Mouse (Mus musculus) embryonic fibroblast, embryonic 13.5 days (primary cell): Measurements from ENCODE around the gene Lxn. TPM values are rescaled to one million over a fixed set of nuclear protein-coding genes. Genes with fewer than 3 reads are reported as not detected.
A peak's percentile ranks its signal among the peaks of the same experiment; 100 is the strongest.

Experiments used
- H3K27ac ChIP-seq: 2 replicates; pipeline ENCODE4 v1.5.1; 2012; ENCODE audit warnings: low read length, control low read depth, inconsistent platforms; ENCODE audit not compliant: insufficient read depth
- H3K4me1 ChIP-seq: 2 replicates; pipeline ENCODE4 v1.6.1; 2011; ENCODE audit warnings: low read length; ENCODE audit not compliant: control insufficient read depth, insufficient read depth
- H3K4me3 ChIP-seq: 2 replicates; pipeline ENCODE4 v1.5.1; 2011; ENCODE audit warnings: mild to moderate bottlenecking, control low read depth, low read length; ENCODE audit not compliant: insufficient read depth
- CTCF ChIP-seq: IDR thresholded peaks from 2 replicates; pipeline ENCODE4 v1.5.1; 2011; ENCODE audit warnings: mild to moderate bottlenecking, control low read depth, low read length, moderate library complexity, borderline replicate concordance; ENCODE audit not compliant: insufficient read depth
- POLR2A ChIP-seq: IDR thresholded peaks from 2 replicates; pipeline ENCODE4 v1.6.1; 2011; ENCODE audit warnings: low read depth, mild to moderate bottlenecking, control low read depth, low read length, moderate library complexity
- polyA plus RNA-seq: library from polyadenylated mRNA; stranded (reverse); fragments of >200 nt; gene quantifications from 2 replicates; pipeline ENCODE4 v1.2.4, GENCODE M21; 2011; ENCODE audit warnings: low read depth; ENCODE audit not compliant: missing spikeins, insufficient read length

The Lxn gene
- polyA plus RNA-seq, 1 experiment: 98.5 TPM

DNA sequence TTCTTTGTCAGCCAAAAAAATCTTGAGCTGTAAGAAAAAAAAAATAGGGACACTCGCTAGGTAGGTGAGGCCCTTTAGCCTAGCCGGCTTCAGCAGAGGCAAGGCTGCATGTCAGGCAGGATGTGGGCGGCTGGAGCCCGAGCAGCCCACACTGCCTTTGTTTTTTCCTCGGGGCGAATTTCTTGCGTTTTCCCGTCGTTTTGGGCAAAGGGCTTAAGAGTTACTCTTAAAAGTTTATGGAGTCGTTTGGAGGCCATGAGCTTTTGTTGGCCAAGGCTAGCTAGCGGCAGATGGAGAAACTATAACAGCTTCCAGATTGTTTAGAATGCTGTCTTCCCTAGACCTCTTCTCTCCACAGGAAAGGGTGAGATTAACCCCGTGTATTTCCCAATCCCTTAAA, 725 bp downstream of the Lxn start:
- Histone ChIP-seq H3K27ac (peak overlapping the region; percentile 55), H3K4me3 (peak overlapping the region; percentile 67), H3K4me1 (no peaks in the 10 kb centered on the region)
- TF ChIP-seq POLR2A (no peak), CTCF (no peak)

DNA sequence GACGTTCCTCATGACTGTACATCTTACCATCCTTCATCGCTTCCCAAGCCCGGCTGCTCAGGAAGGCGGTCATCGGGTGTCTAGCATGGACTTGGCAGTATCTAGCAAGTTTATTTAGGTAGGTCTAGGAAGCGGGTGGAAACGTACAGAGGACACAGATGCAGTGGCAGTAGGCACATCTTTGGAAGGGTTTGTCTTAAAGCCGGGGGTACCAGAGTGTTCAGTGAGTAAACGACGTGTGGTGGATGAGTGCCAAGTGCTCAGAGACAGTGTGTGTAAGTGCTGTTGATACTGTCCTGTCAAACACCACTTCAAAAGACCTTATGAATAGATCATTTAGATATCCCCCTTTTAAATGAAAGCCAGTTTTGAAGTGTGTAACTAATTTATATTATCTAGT, 1.1 kb downstream of the Lxn start:
- H3K4me3 ChIP-seq: peak overlapping the region; percentile 67

DNA sequence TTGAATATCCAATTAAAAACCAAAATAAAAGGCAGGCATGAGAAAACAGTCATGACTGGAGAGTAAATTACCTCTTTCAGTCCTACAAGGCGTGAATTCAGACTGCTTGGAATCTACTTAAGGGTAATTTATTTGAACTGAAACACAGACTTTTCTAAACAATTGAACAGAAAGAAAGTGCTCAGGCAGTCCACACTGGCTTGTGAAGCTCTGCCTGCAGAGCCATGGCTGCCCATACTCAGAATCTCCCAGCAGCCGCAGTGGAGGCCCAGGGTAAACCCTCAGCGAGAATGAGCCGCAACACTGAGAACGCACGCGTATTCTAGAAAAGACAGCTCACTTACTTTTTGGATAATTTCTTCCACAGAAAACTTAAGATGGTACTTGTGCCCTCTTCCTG, 1.7 kb downstream of the Lxn start:
- no peak for TF ChIP-seq POLR2A
- Histone ChIP-seq H3K4me1 (no peaks in the 10 kb centered on the region), H3K27ac (no peak overlapping the region), H3K4me3 (no peak overlapping the region)

More for the DNA sequence above, 1.1 kb downstream of the Lxn start:
- Histone ChIP-seq H3K4me1 (no peaks in the 10 kb centered on the region), H3K27ac (no peak overlapping the region)
- TF ChIP-seq CTCF (no peak), POLR2A (0 out of 2 replicates have a peak, but pooled peaks have one; percentile 9)

DNA sequence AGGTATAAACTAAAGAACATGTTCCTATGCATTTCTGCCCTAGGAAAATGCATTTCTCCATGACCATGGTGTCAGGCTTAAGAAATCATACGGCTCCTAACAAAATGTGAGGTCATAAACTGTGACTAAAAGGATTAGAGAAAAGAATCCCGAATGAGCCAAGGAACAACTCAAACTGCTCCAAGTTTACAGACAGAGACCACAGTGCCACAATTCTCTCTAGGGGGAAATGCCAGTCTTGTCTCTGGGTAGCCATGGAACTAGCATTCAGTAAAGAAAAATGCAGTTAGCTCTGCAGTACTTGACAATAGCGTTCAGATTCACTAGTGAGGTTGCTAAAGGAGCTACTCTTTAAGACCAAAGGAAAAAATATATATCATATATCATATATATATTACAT, 3.8 kb downstream of the Lxn start:
- H3K4me3 ChIP-seq: no peak overlapping the region
- no peak overlapping the region for H3K27ac ChIP-seq
- no peak for TF ChIP-seq POLR2A
- TF ChIP-seq CTCF: no peak
- no peaks in the 10 kb centered on the region for H3K4me1 ChIP-seq

DNA sequence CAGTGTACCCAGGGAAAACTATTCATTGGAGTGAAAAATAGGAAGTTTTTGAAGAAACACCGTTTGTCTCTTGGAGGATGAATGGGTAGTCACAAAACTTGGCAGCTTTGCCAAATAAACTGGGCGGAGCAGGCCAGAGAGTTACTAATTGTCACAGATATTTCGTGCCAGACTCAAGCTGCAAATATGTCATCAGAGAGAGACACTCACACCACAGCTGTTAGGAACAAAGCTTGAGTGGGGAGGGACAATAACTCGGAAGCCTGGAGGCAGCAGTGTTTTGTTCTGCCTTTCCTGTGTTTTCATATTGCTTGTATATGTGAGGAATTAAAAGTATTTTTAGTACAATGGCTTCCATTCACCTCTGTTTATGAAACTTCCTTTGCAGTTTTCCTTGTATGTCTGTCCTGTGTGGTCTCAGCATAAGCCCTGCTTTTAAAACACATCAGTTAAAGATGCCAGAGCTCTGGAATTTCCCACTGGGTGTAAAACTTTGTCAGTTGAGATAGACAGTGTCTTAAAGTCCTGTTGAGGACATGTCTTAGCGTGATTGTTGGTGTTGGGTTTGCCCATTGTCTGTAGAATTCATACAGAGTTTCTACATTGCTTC, 13.0 kb downstream of the Lxn start:
- TF ChIP-seq CTCF (no peak), POLR2A (no peak)
- H3K4me1 ChIP-seq: no peaks in the 10 kb centered on the region
- H3K4me3 ChIP-seq: no peak overlapping the region
- peak overlapping the region; percentile 22; the same call in 1 of the 2 replicates for H3K27ac ChIP-seq

DNA sequence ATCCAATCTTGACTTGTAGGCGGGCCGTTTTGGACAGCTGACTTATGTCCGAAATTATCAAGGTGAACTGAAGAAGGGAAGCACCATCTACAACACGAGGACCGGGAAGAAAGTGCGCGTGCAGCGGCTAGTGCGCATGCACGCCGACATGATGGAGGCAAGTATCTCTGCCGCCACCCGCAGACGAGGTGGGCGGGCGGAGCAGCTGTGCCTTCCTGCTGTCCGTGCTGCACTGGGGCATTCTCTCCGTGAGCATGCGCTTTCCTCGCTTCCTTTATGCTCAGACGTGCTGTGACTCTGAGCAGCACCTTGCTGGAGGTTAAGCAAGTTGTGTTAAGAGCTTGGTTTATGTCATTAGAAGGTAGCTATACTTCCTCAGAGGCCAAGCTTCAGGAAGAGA, 14.1 kb downstream of the Lxn start:
- TF ChIP-seq CTCF: no peak
- no peak for TF ChIP-seq POLR2A
- H3K4me1 ChIP-seq: no peaks in the 10 kb centered on the region
- no peak overlapping the region for H3K27ac ChIP-seq
- H3K4me3 ChIP-seq: no peak overlapping the region

DNA sequence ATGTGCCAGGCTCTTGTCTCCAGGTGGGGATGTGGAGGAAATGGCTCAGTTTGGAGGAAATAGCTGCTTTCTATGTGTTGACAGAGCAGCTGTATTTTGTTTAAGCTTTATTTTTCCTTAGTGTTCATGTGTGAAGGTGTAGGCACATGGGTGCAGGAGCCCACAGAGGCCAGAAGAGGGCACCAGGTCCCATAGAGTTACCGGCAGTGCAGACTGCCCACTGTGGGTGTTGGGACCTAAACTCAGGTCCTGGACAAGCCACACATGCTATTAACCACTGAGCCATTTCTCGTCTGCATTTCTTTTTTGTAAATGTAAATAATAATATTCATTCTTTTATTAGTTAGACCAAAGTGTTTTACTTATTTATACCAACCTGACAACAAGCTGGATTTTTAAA, 16.6 kb downstream of the Lxn start:
- TF ChIP-seq CTCF (0 out of 2 replicates have a peak, but pooled peaks have one; percentile 4), POLR2A (no peak)
- Histone ChIP-seq H3K4me1 (no peaks in the 10 kb centered on the region), H3K27ac (no peak overlapping the region), H3K4me3 (no peak overlapping the region)

DNA sequence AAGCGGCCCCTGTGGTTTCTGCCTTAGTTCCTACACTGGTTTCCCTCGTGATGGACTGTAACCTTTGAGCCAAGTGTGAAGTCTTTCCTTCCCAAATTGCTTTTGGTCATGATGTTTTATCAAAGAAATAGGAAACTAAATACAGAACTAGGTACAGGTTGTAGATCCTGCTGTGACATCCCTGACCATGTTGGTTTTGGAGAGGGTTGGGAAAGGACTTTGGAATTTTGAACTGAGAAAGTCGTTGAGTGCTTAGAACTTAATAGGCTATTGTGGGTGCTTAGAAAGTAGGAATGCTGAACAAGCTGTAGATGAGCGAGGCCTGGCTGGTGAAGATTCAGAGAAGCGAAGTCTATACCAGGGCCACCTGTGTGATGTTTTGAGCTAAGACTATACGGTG, 29.7 kb downstream of the Lxn start:
- H3K4me3 ChIP-seq: no peak overlapping the region

DNA sequence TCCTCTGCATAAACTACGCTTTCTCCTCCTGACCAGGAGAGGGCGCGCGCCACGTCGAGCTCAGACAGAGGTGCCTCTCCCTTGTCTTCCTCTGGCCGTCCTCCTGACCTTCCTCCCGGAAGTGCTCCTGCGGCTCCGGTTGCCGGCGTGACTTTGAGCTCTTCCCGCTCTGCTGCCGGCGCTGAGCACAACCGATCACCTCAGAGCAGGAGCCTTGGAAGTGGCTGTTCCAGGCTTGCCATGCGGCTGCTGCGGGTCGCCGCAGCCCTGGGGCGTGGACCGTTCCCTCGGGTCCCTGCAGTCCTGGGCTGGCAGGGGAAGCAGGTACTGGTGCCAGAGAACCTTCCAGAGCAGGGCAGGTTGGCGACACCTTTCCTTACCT, 33.7 kb downstream of the Lxn start, which contains the start of gene Gfm1:
Gene Gfm1, plus strand, starts transcription at position 98 of the 382 bp plus-strand sequence.
- TF ChIP-seq POLR2A (peak; percentile 67), CTCF (peak; percentile 97)
- Histone ChIP-seq H3K4me1 (no peaks in the 10 kb centered on the region; the same call in 1 of the 2 replicates), H3K4me3 (peak within 1 kb of the TSS; percentile 92), H3K27ac (no peak within 1 kb of the TSS)

More for the DNA sequence above, 29.7 kb downstream of the Lxn start:
- no peak for TF ChIP-seq CTCF
- TF ChIP-seq POLR2A: no peak
- Histone ChIP-seq H3K4me1 (no peaks in the 10 kb centered on the region; the same call in 1 of the 2 replicates), H3K27ac (no peak overlapping the region)

DNA sequence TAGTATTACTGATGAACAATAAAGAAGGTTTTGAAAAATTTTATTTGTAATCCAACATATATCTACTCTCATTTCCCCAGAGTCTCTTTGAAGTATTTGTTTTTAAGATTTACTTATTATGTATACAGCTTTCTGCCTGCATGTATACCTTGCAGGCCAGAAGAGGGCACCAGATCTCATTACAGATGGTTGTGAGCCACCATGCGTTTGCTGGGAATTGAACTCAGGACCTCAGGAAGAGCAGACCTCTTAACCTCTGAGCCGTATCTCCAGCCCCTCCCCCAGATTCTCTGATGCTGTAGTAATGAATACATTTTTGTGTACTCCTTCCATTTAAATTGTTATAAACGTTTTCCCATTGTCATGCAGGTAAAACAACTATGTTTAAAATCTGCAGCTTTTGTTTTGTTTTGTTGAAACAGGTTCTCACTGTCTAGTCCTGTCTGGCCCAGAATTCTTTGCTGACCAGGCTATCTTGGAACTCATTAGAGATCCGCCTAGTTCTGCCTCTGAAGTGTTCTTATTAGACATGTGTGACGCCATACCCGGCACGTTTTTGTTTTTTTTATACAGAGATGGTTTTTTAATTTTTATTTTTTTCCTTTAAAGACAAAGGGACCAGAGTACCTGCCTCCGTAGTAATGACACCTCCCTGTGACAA, 34.3 kb downstream of the Lxn start:
- no peak overlapping the region for H3K27ac ChIP-seq
- TF ChIP-seq CTCF (no peak), POLR2A (no peak)
- no peaks in the 10 kb centered on the region; the same call in 1 of the 2 replicates for H3K4me1 ChIP-seq
- no peak overlapping the region for H3K4me3 ChIP-seq

Other genes with a start within 250 kb of the Lxn start
- gene Mlf1, start 89.8 kb downstream of the Lxn start, polyA plus RNA-seq: 4.3 and 7.5 TPM in 2 replicates
- gene Gm17402, start 88.8 kb downstream of the Lxn start, polyA plus RNA-seq: not detected in 2 replicates
- gene Gfm1, start 33.8 kb downstream of the Lxn start, polyA plus RNA-seq: 45.6 and 52.6 TPM in 2 replicates
- 16.2 and 18.2 TPM in 2 replicates for gene Rarres1, start 51.6 kb upstream of the Lxn start, polyA plus RNA-seq
- 126 and 128 TPM in 2 replicates for gene Mfsd1, start 118.8 kb upstream of the Lxn start, polyA plus RNA-seq